Comparison of ENCODE assay signal across 22 mouse cellular contexts in genomic region chr17:84736719-84737118, GRCm38 (mm10). TPM values are rescaled to one million over a fixed set of nuclear protein-coding genes. Genes with fewer than 3 reads are reported as not detected.
A peak's percentile ranks its signal among the peaks of the same experiment; 100 is the strongest.
DNase-seq lines count a peak whose midpoint lies in the region; ATAC-seq and TF ChIP-seq lines count a peak whose summit lies in the region.
"Had no signal": no experiment of that assay in that cellular context is flagged by ENCODE, and none has a peak within 500 bp of the region (broad histone marks: within the 10 kb centered on the region; RNA-seq: fewer than 3 reads in every experiment).

No protein-coding gene starts in this region.

- no peaks in the 10 kb centered on the region for H3K27me3 ChIP-seq in liver, postnatal 0 days (ENCODE audit: insufficient read depth, low read length)
- H3K27me3 ChIP-seq in liver, embryonic 12.5 days (replicated peaks): no peaks in the 10 kb centered on the region
- no peaks in the 10 kb centered on the region for H3K27me3 ChIP-seq in embryonic facial prominence, embryonic 12.5 days
- H3K27me3 ChIP-seq: heart, embryonic 12.5 days; lung, embryonic 15.5 days; midbrain, embryonic 15.5 days had no signal

- H3K27ac ChIP-seq in liver, postnatal 0 days (ENCODE audit: low read depth): 0 out of 2 replicates have a peak overlapping the region, but pooled peaks have one; percentile 96
- H3K27ac ChIP-seq in liver, embryonic 12.5 days: no peak overlapping the region
- peak overlapping the region; percentile 54; the same call in 1 of the 2 replicates for H3K27ac ChIP-seq in embryonic facial prominence, embryonic 12.5 days
- H3K27ac ChIP-seq: kidney, postnatal 0 days; layer of hippocampus, adult 2 months; left cerebral cortex, adult 2 months; lung, embryonic 15.5 days; midbrain, embryonic 15.5 days had no signal

- no peak overlapping the region for H3K4me3 ChIP-seq in liver, postnatal 0 days (ENCODE audit: low read depth, low read length)
- no peak overlapping the region for H3K4me3 ChIP-seq in liver, embryonic 12.5 days
- H3K4me3 ChIP-seq in embryonic facial prominence, embryonic 12.5 days: no peak overlapping the region
- no peak overlapping the region for H3K4me3 ChIP-seq in lung, adult 2 months (replicated peaks; ENCODE audit: extremely low read depth, low read depth, low read length)
- H3K4me3 ChIP-seq: heart, embryonic 12.5 days; layer of hippocampus, adult 2 months; left cerebral cortex, adult 2 months; lung, embryonic 15.5 days; midbrain, embryonic 15.5 days had no signal

- no peak for DNase-seq in liver, postnatal 0 days
- peak; percentile 66 for DNase-seq in ZHBTc4 (ENCODE audit: low read depth, low spot score)
- DNase-seq in mesoderm, embryonic 11.5 days (ENCODE audit: low read depth, low spot score): peak; percentile 71
- DNase-seq in frontal cortex, postnatal 10 days (ENCODE audit: low spot score in 2 of 2): no peak
- no peak for DNase-seq in lung, adult 2 months
- DNase-seq: adrenal gland, adult 2 months; cerebellum, adult 11-12 months; gastrocnemius, postnatal 25 days; kidney, adult 11 months; spleen, adult 18-20 months; thymus, adult 2 months had no signal

- H3K9ac ChIP-seq in liver, postnatal 0 days (replicated peaks): no peak overlapping the region
- H3K9ac ChIP-seq in liver, embryonic 12.5 days: no peak overlapping the region
- H3K9ac ChIP-seq in embryonic facial prominence, embryonic 12.5 days: no peak overlapping the region
- H3K9ac ChIP-seq: heart, embryonic 12.5 days; lung, embryonic 15.5 days; midbrain, embryonic 15.5 days had no signal

- no peak for ATAC-seq in liver, postnatal 0 days
- no peak for ATAC-seq in liver, embryonic 12.5 days
- ATAC-seq in embryonic facial prominence, embryonic 12.5 days (ENCODE audit: insufficient number of reproducible peaks, insufficient read depth, low FRiP score, low TSS enrichment): peak; percentile 86
- ATAC-seq: hindbrain, embryonic 16.5 days; midbrain, embryonic 15.5 days had no signal

- no peak overlapping the region for H3K4me2 ChIP-seq in liver, postnatal 0 days (ENCODE audit: low read depth, low read length)
- no peak overlapping the region for H3K4me2 ChIP-seq in liver, embryonic 12.5 days
- H3K4me2 ChIP-seq in embryonic facial prominence, embryonic 12.5 days (replicated peaks): no peak overlapping the region
- H3K4me2 ChIP-seq: heart, embryonic 12.5 days; lung, embryonic 15.5 days; midbrain, embryonic 15.5 days had no signal

- H3K4me1 ChIP-seq in liver, postnatal 0 days (ENCODE audit: insufficient read depth): peaks cover 16% of the 10 kb centered on the region
- peaks cover 12% of the 10 kb centered on the region for H3K4me1 ChIP-seq in liver, embryonic 12.5 days
- peaks cover 20% of the 10 kb centered on the region for H3K4me1 ChIP-seq in embryonic facial prominence, embryonic 12.5 days
- H3K4me1 ChIP-seq in lung, adult 2 months (ENCODE audit: control insufficient read depth, insufficient read depth, low read length): no peaks in the 10 kb centered on the region
- H3K4me1 ChIP-seq: heart, embryonic 12.5 days; lung, embryonic 15.5 days; midbrain, embryonic 15.5 days had no signal

- TF ChIP-seq EP300 in liver, postnatal 0 days (IDR thresholded peaks at IDR 0.05; ENCODE audit: low read depth): no peak

- no peaks in the 10 kb centered on the region for H3K9me3 ChIP-seq in liver, postnatal 0 days (ENCODE audit: low read length)
- H3K9me3 ChIP-seq in liver, embryonic 12.5 days (replicated peaks): no peaks in the 10 kb centered on the region
- no peaks in the 10 kb centered on the region for H3K9me3 ChIP-seq in embryonic facial prominence, embryonic 12.5 days
- H3K9me3 ChIP-seq: heart, embryonic 12.5 days; lung, embryonic 15.5 days; midbrain, embryonic 15.5 days had no signal

- TF ChIP-seq CTCF in liver, postnatal 0 days (IDR thresholded peaks at IDR 0.05; ENCODE audit: low read depth): no peak
- no peak for TF ChIP-seq CTCF in lung, adult 2 months (IDR thresholded peaks at IDR 0.05; ENCODE audit: insufficient read depth, low read length)

- peaks cover 16% of the 10 kb centered on the region; the same call in 1 of the 2 replicates for H3K36me3 ChIP-seq in liver, postnatal 0 days (replicated peaks; ENCODE audit: insufficient read depth, low read length)
- peaks cover 65% of the 10 kb centered on the region for H3K36me3 ChIP-seq in liver, embryonic 12.5 days
- H3K36me3 ChIP-seq in embryonic facial prominence, embryonic 12.5 days: peaks cover 8% of the 10 kb centered on the region; the same call in 1 of the 2 replicates
- H3K36me3 ChIP-seq: midbrain, embryonic 15.5 days had no signal

- 85% methylated on average over 9 of the region's 9 CpGs for WGBS in liver, postnatal 0 days (ENCODE audit: insufficient replicate concordance)
- WGBS in liver, embryonic 12.5 days (ENCODE audit: insufficient replicate concordance): 80% methylated on average over 9 of the region's 9 CpGs
- 22% methylated on average over 9 of the region's 9 CpGs for WGBS in embryonic facial prominence, embryonic 12.5 days
- 73% methylated on average over 9 of the region's 9 CpGs for WGBS in lung, adult 2 months

- TF ChIP-seq POLR2A in lung, adult 2 months (IDR thresholded peaks at IDR 0.05; ENCODE audit: borderline replicate concordance, extremely low read depth, low read depth, low read length): no peak

RNA-seq across cellular contexts. Expression of gene Lrpprc, which starts 53.9 kb away (rescaled TPM):
- 29.2 and 33.9 TPM in 2 replicates for polyA plus RNA-seq in liver, postnatal 0 days (2015; fragmentation: Nextera tagmentation; extraction: Ambion mirVana)
- polyA plus RNA-seq in liver, embryonic 12.5 days (2016; fragmentation: Nextera tagmentation; extraction: Ambion mirVana): 64.9 and 68.2 TPM in 2 replicates
- 58.1 and 59.5 TPM in 2 replicates for polyA plus RNA-seq in embryonic facial prominence, embryonic 12.5 days (2016; fragmentation: Nextera tagmentation; extraction: Ambion mirVana)
- polyA plus RNA-seq in lung, adult 2 months (2012; rRNA removed): 5.3 and 7.0 TPM in 2 replicates

RNA-seq across cellular contexts. Expression of gene Abcg5, which starts 53.9 kb away (rescaled TPM):
- polyA plus RNA-seq in liver, postnatal 0 days (2015; fragmentation: Nextera tagmentation; extraction: Ambion mirVana): 9.3 and 12.7 TPM in 2 replicates
- 0.14 and 0.26 TPM in 2 replicates for polyA plus RNA-seq in liver, embryonic 12.5 days (2016; fragmentation: Nextera tagmentation; extraction: Ambion mirVana)
- polyA plus RNA-seq in embryonic facial prominence, embryonic 12.5 days (2016; fragmentation: Nextera tagmentation; extraction: Ambion mirVana): 2.6 and 3.3 TPM in 2 replicates
- polyA plus RNA-seq in lung, adult 2 months (2012; rRNA removed): 0.33 and 0.45 TPM in 2 replicates
- polyA plus RNA-seq: C2C12; frontal cortex, adult 2 months had no signal

Comparison
In these comparisons a context has a peak if more than half of its experiments do, and no peak if none do; other contexts are left out.
1. DNase-seq: peak in ZHBTc4 (single experiment) and mesoderm, embryonic 11.5 days (single experiment); none in liver, postnatal 0 days (single experiment), frontal cortex, postnatal 10 days (0 of 2) and lung, adult 2 months (single experiment).